Mouse (Mus musculus): ENCODE measurements around the gene Tyrp1. TPM values are rescaled to one million over a fixed set of nuclear protein-coding genes. Genes with fewer than 3 reads are reported as not detected.

Tyrp1 gene
- total RNA-seq (2023) = not detected

DNA sequence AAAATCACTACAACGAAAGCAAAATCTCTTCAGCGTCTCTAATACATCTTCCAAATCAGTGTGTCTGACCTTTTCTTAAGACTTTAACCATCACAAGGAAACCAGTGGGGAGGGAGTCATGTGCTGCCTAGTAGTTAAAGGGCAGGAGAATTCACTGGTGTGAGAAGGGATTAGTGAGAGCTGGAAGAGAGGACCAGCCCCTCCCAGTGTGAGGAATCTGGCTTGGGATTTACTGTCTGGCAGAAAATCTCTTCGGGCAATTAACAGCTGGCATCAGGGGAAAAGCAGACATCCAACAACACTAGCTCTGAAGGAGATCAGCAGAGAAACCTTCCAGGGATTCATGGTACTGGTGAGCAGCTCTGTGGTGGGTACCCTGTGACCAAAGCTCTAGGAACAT, at the start of gene Tyrp1:
Gene Tyrp1 (plus strand): TSS at position 74 of the 400 bp plus-strand sequence.

Other genes with a start within 250 kb of the Tyrp1 start
- not detected for gene Lurap1l, start 76.5 kb downstream of the Tyrp1 start, total RNA-seq (2023)